In the genomic region with DNA sequence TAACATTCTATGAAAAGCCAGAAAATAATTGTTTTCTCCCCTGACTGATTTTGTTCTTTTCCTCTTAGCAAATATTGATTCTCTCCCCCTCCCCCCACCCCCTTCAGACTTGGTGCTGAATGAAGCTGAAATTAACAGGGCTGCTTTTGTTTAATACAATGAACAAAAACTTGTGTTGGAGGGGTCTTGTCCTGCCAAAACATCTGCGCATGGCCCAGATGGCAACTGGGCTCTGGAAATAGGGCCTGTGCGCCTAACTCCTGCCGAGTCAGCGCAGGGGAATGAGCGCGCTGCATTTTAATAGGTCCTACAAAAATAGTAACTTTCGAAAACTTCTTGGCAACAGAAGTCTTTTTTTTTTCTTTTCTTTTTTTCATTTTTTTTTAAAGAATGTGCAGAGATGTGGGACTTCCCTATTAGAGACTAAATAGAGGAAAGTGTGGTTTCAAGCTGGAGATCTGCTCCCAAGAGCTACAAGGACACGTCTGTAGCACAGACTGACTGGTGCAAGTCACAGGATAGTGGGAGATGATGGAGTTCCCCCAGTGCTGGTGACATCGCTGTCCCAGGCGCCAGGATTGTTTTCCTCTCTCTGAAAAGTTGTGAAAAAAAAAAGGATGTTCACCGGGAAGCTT, we compare ENCODE assay signal across 10 mouse cellular contexts. TPM values are rescaled to one million over a fixed set of nuclear protein-coding genes. Genes with fewer than 3 reads are reported as not detected.
DNase-seq lines count a peak whose midpoint lies in the region; ATAC-seq and TF ChIP-seq lines count a peak whose summit lies in the region.
"Had no signal": no experiment of that assay in that cellular context is flagged by ENCODE, and none has a peak within 500 bp of the region (broad histone marks: within the 10 kb centered on the region; RNA-seq: fewer than 3 reads in every experiment).

No protein-coding gene starts in this region.

- H3K9me3 ChIP-seq in hindbrain, postnatal 0 days (ENCODE audit: low read length): no peaks in the 10 kb centered on the region
- H3K9me3 ChIP-seq in hindbrain, embryonic 16.5 days (ENCODE audit: control insufficient read depth, low read length): no peaks in the 10 kb centered on the region
- H3K9me3 ChIP-seq in forebrain, embryonic 14.5 days (replicated peaks; ENCODE audit: control insufficient read depth, low read length): no peaks in the 10 kb centered on the region
- no peaks in the 10 kb centered on the region for H3K9me3 ChIP-seq in midbrain, embryonic 15.5 days

- no peaks in the 10 kb centered on the region for H3K79me2 ChIP-seq in myocyte (ENCODE audit: control insufficient read depth, insufficient read depth)

- no peak for TF ChIP-seq CTCF in hindbrain, postnatal 0 days (IDR thresholded peaks at IDR 0.05; ENCODE audit: low read depth)

- H3ac ChIP-seq in myocyte (ENCODE audit: control insufficient read depth, insufficient read length): no peak overlapping the region

- TF ChIP-seq POLR2A in myocyte (IDR thresholded peaks at IDR 0.05; ENCODE audit: insufficient read length, low read depth): no peak

- 43% methylated on average over 11 of the region's 11 CpGs for WGBS in hindbrain, postnatal 0 days
- WGBS in hindbrain, embryonic 16.5 days: 49% methylated on average over 11 of the region's 11 CpGs
- WGBS in forebrain, embryonic 14.5 days: 27% methylated on average over 11 of the region's 11 CpGs
- 61% methylated on average over 11 of the region's 11 CpGs for WGBS in midbrain, embryonic 15.5 days

- no peaks in the 10 kb centered on the region for H3K36me3 ChIP-seq in hindbrain, postnatal 0 days (ENCODE audit: insufficient read depth, low read length)
- H3K36me3 ChIP-seq in hindbrain, embryonic 16.5 days (ENCODE audit: control insufficient read depth, insufficient read depth, low read length): no peaks in the 10 kb centered on the region
- H3K36me3 ChIP-seq in forebrain, embryonic 14.5 days (ENCODE audit: control insufficient read depth, insufficient read depth, low read length): no peaks in the 10 kb centered on the region
- no peaks in the 10 kb centered on the region for H3K36me3 ChIP-seq in myocyte (ENCODE audit: control insufficient read depth, insufficient read depth)
- H3K36me3 ChIP-seq in midbrain, embryonic 15.5 days (replicated peaks): no peaks in the 10 kb centered on the region

- H3K4me1 ChIP-seq in hindbrain, postnatal 0 days (ENCODE audit: insufficient read depth, low read length): peaks cover 10% of the 10 kb centered on the region; the same call in 1 of the 2 replicates
- H3K4me1 ChIP-seq in hindbrain, embryonic 16.5 days (ENCODE audit: control insufficient read depth, insufficient read depth, low read depth, low read length): peaks cover 13% of the 10 kb centered on the region
- H3K4me1 ChIP-seq in forebrain, embryonic 14.5 days (ENCODE audit: control insufficient read depth, insufficient read depth, low read length): peaks cover 29% of the 10 kb centered on the region
- H3K4me1 ChIP-seq in midbrain, embryonic 15.5 days: peaks cover 11% of the 10 kb centered on the region; the same call in 1 of the 2 replicates

- no peak overlapping the region for H3K4me3 ChIP-seq in hindbrain, postnatal 0 days (ENCODE audit: low read length)
- no peak overlapping the region for H3K4me3 ChIP-seq in hindbrain, embryonic 16.5 days (ENCODE audit: low read length)
- no peak overlapping the region for H3K4me3 ChIP-seq in forebrain, embryonic 14.5 days (ENCODE audit: low read depth, low read length)
- no peak overlapping the region for H3K4me3 ChIP-seq in myocyte
- H3K4me3 ChIP-seq in midbrain, embryonic 15.5 days: no peak overlapping the region

- no peak overlapping the region for H3K27ac ChIP-seq in hindbrain, postnatal 0 days
- no peak overlapping the region for H3K27ac ChIP-seq in hindbrain, embryonic 16.5 days (ENCODE audit: low read depth, low read length)
- no peak overlapping the region for H3K27ac ChIP-seq in forebrain, embryonic 14.5 days (ENCODE audit: low read depth, low read length)
- H3K27ac ChIP-seq in midbrain, embryonic 15.5 days: no peak overlapping the region

- no peaks in the 10 kb centered on the region for H3K27me3 ChIP-seq in hindbrain, postnatal 0 days (ENCODE audit: insufficient read depth, low read length)
- no peaks in the 10 kb centered on the region for H3K27me3 ChIP-seq in hindbrain, embryonic 16.5 days (replicated peaks; ENCODE audit: control insufficient read depth, insufficient read depth, low read length)
- H3K27me3 ChIP-seq in forebrain, embryonic 14.5 days (replicated peaks; ENCODE audit: control insufficient read depth, insufficient read depth, low read length): no peaks in the 10 kb centered on the region
- no peaks in the 10 kb centered on the region for H3K27me3 ChIP-seq in myocyte (ENCODE audit: control insufficient read depth, insufficient read depth, insufficient read length)
- H3K27me3 ChIP-seq in midbrain, embryonic 15.5 days (replicated peaks): no peaks in the 10 kb centered on the region
- H3K27me3 ChIP-seq: Patski had no signal

- H3K4me2 ChIP-seq in hindbrain, postnatal 0 days (ENCODE audit: low read depth, low read length): no peak overlapping the region
- H3K4me2 ChIP-seq in hindbrain, embryonic 16.5 days (ENCODE audit: low read length): no peak overlapping the region
- no peak overlapping the region for H3K4me2 ChIP-seq in forebrain, embryonic 14.5 days (ENCODE audit: low read length)
- peak overlapping the region; percentile 55 for H3K4me2 ChIP-seq in myocyte (ENCODE audit: low read depth)
- H3K4me2 ChIP-seq in midbrain, embryonic 15.5 days: no peak overlapping the region

- peak; percentile 32 for DNase-seq in hindbrain, postnatal 0 days (ENCODE audit: low spot score)
- DNase-seq in right cerebral cortex, adult 18-20 months: peak; percentile 29
- no peak for DNase-seq in right cerebral cortex, postnatal 14 days
- peak; percentile 64 for DNase-seq in forebrain, embryonic 14.5 days (ENCODE audit: low spot score)
- no peak for DNase-seq in ovary, postnatal 14 days (ENCODE audit: low spot score)
- DNase-seq: cerebellum, postnatal 36 days had no signal

- no peak overlapping the region for H3K9ac ChIP-seq in hindbrain, postnatal 0 days (replicated peaks; ENCODE audit: low read length)
- no peak overlapping the region for H3K9ac ChIP-seq in hindbrain, embryonic 16.5 days (ENCODE audit: low read depth, low read length)
- no peak overlapping the region for H3K9ac ChIP-seq in forebrain, embryonic 14.5 days (ENCODE audit: low read length)
- no peak overlapping the region for H3K9ac ChIP-seq in midbrain, embryonic 15.5 days

- ATAC-seq in hindbrain, postnatal 0 days: no peak
- ATAC-seq in hindbrain, embryonic 16.5 days: no peak
- peak; percentile 51; the same call in 1 of the 2 replicates for ATAC-seq in forebrain, embryonic 14.5 days
- no peak for ATAC-seq in midbrain, embryonic 15.5 days (replicated peaks)

TF ChIP-seq in myocyte, 11 proteins besides CTCF, POLR2A, EP300 and RAD21:
- TF ChIP-seq MAX (IDR thresholded peaks at IDR 0.05; ENCODE audit: low read depth): no peak

RNA-seq across cellular contexts. Expression of gene Hdac4, which starts 20.6 kb away (rescaled TPM):
- total RNA-seq in hindbrain, postnatal 0 days (2014; rRNA removed): 67.9 and 71.2 TPM in 2 replicates
- 20.2 and 22.8 TPM in 2 replicates for polyA plus RNA-seq in hindbrain, postnatal 0 days (2015; fragmentation: Nextera tagmentation; extraction: Ambion mirVana)
- polyA plus RNA-seq in hindbrain, embryonic 16.5 days (2015; fragmentation: Nextera tagmentation; extraction: Ambion mirVana): 26.9 and 27.6 TPM in 2 replicates
- 16.5 and 22.7 TPM in 2 replicates for polyA plus RNA-seq in forebrain, embryonic 14.5 days (2014; fragmentation: Nextera tagmentation; extraction: Ambion mirVana)
- 21.2 TPM for polyA plus RNA-seq in myocyte (2012; fragmentation: generic; extraction: Trizol)
- 27.9 and 30.9 TPM in 2 replicates for polyA plus RNA-seq in midbrain, embryonic 15.5 days (2015; fragmentation: Nextera tagmentation; extraction: Ambion mirVana)

Comparison
In these comparisons a context has a peak if more than half of its experiments do, and no peak if none do; other contexts are left out.
1. DNase-seq: peak in hindbrain, postnatal 0 days (single experiment), right cerebral cortex, adult 18-20 months (single experiment) and forebrain, embryonic 14.5 days (single experiment); none in right cerebral cortex, postnatal 14 days (single experiment) and ovary, postnatal 14 days (single experiment).